Mouse (Mus musculus): ENCODE data around the gene Zfp341. TPM values are rescaled to one million over a fixed set of nuclear protein-coding genes. Genes with fewer than 3 reads are reported as not detected.
A peak's percentile ranks its signal among the peaks of the same experiment; 100 is the strongest.

Zfp341 gene
- polyA plus RNA-seq, 1 experiment from 2014 or later: 0.74 TPM

DNA sequence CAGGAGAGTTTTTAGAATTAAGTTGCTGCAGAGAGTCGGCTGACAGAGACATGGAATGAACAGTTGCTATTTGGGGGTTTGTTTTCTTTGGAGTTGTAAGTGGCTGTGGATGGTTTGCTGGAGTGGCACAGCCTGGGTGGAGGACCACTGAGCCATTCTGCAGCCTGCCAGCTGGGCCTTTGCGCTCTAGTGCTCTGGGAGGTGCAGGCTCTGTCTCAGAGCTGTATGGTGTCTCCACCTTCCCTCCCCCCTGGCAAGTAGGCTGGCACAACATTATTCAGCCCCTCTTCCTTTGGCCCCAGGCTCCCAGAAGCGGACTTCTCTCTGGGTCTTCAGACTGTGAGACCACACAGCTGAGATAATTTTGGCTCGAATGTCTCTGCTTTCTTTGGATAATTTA lies 60.9 kb downstream of the Zfp341 start:
- Histone ChIP-seq H3K27ac (ENCODE audit: low read length) (peak overlapping the region; percentile 69), H3K9ac (ENCODE audit: low read length) (no peak overlapping the region)

GRCm38 (mm10) chr2:154676653-154677609 lies 63.8 kb downstream of the Zfp341 start:
- Histone ChIP-seq H3K36me3 (ENCODE audit: control insufficient read depth, insufficient read depth) (peaks cover 8% of the 10 kb centered on the region; the same call in 1 of the 2 replicates), H3K27ac (ENCODE audit: low read length) (peak overlapping the region; percentile 86), H3K27me3 (ENCODE audit: control insufficient read depth, insufficient read depth, low read length) (no peaks in the 10 kb centered on the region), H3K4me2 (ENCODE audit: low read depth, low read length) (peak overlapping the region; percentile 63), H3K9me3 (replicated peaks; ENCODE audit: control insufficient read depth, low read length) (no peaks in the 10 kb centered on the region), H3K9ac (ENCODE audit: low read length) (peak overlapping the region; percentile 48), H3K4me1 (ENCODE audit: control insufficient read depth, insufficient read depth, low read length) (peaks cover 42% of the 10 kb centered on the region), H3K4me3 (ENCODE audit: low read length) (peak overlapping the region; percentile 12)
- WGBS: 51% methylated on average over 19 of the region's 19 CpGs
- peak; percentile 52 for ATAC-seq (replicated peaks; ENCODE audit: extremely low read depth, insufficient read depth, low FRiP score)

More for the DNA sequence above, 60.9 kb downstream of the Zfp341 start:
- Histone ChIP-seq H3K27me3 (ENCODE audit: control insufficient read depth, insufficient read depth, low read length) (no peaks in the 10 kb centered on the region), H3K4me2 (ENCODE audit: low read depth, low read length) (no peak overlapping the region), H3K4me1 (ENCODE audit: control insufficient read depth, insufficient read depth, low read length) (peaks cover 37% of the 10 kb centered on the region), H3K9me3 (replicated peaks; ENCODE audit: control insufficient read depth, low read length) (no peaks in the 10 kb centered on the region), H3K4me3 (ENCODE audit: low read length) (no peak overlapping the region), H3K36me3 (ENCODE audit: control insufficient read depth, insufficient read depth) (peaks cover 6% of the 10 kb centered on the region; the same call in 1 of the 2 replicates)
- 63% methylated on average over 4 of the region's 4 CpGs for WGBS
- ATAC-seq (replicated peaks; ENCODE audit: extremely low read depth, insufficient read depth, low FRiP score): no peak

GRCm38 (mm10) chr2:154677651-154678139 lies 64.6 kb downstream of the Zfp341 start:
- Histone ChIP-seq H3K27ac (ENCODE audit: low read length) (peak overlapping the region; percentile 86), H3K4me2 (ENCODE audit: low read depth, low read length) (peak overlapping the region; percentile 63), H3K36me3 (ENCODE audit: control insufficient read depth, insufficient read depth) (peaks cover 5% of the 10 kb centered on the region; the same call in 1 of the 2 replicates), H3K4me3 (ENCODE audit: low read length) (peak overlapping the region; percentile 12), H3K27me3 (ENCODE audit: control insufficient read depth, insufficient read depth, low read length) (no peaks in the 10 kb centered on the region), H3K9ac (ENCODE audit: low read length) (peak overlapping the region; percentile 53), H3K9me3 (replicated peaks; ENCODE audit: control insufficient read depth, low read length) (no peaks in the 10 kb centered on the region), H3K4me1 (ENCODE audit: control insufficient read depth, insufficient read depth, low read length) (peaks cover 42% of the 10 kb centered on the region)
- WGBS: 5% methylated on average over 10 of the region's 10 CpGs
- ATAC-seq (replicated peaks; ENCODE audit: extremely low read depth, insufficient read depth, low FRiP score): peak; percentile 79

DNA sequence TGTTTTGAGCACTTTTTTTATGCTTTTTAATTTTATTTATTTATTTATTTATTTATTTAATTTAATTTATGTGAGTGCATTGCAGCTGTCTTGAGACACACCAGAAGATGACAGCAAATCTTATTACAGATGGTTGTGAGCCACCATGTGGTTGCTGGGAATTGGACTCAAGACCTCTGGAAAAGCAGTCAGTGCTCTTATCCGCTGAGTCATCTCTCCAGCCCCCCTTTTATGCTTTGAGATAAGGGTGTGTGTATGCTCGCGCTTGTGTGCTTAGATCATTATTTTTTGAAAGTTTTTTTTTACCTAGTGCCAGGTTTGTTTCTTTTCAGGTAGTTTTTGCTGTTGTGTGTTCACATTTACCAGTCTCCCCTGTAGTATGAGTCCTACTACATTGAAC lies 65.9 kb downstream of the Zfp341 start:
- no peak overlapping the region for H3K9ac ChIP-seq (ENCODE audit: low read length)
- H3K4me2 ChIP-seq (ENCODE audit: low read depth, low read length): no peak overlapping the region
- 0 out of 2 replicates have a peak, but pooled peaks cover 2% of the 10 kb centered on the region for H3K36me3 ChIP-seq (ENCODE audit: control insufficient read depth, insufficient read depth)
- no peak for ATAC-seq (replicated peaks; ENCODE audit: extremely low read depth, insufficient read depth, low FRiP score)
- no peak overlapping the region for H3K27ac ChIP-seq (ENCODE audit: low read length)
- H3K4me3 ChIP-seq (ENCODE audit: low read length): no peak overlapping the region
- peaks cover 35% of the 10 kb centered on the region for H3K4me1 ChIP-seq (ENCODE audit: control insufficient read depth, insufficient read depth, low read length)
- no peaks in the 10 kb centered on the region for H3K27me3 ChIP-seq (ENCODE audit: control insufficient read depth, insufficient read depth, low read length)
- WGBS: 64% methylated on average over 3 of the region's 3 CpGs
- no peaks in the 10 kb centered on the region for H3K9me3 ChIP-seq (replicated peaks; ENCODE audit: control insufficient read depth, low read length)

GRCm38 (mm10) chr2:154680337-154680736 lies 67.2 kb downstream of the Zfp341 start:
- Histone ChIP-seq H3K27ac (ENCODE audit: low read length) (no peak overlapping the region), H3K9ac (ENCODE audit: low read length) (no peak overlapping the region), H3K4me1 (ENCODE audit: control insufficient read depth, insufficient read depth, low read length) (peaks cover 28% of the 10 kb centered on the region), H3K36me3 (ENCODE audit: control insufficient read depth, insufficient read depth) (0 out of 2 replicates have a peak, but pooled peaks cover 2% of the 10 kb centered on the region), H3K4me3 (ENCODE audit: low read length) (no peak overlapping the region), H3K4me2 (ENCODE audit: low read depth, low read length) (no peak overlapping the region), H3K9me3 (replicated peaks; ENCODE audit: control insufficient read depth, low read length) (no peaks in the 10 kb centered on the region), H3K27me3 (ENCODE audit: control insufficient read depth, insufficient read depth, low read length) (no peaks in the 10 kb centered on the region)
- 67% methylated on average over 2 of the region's 2 CpGs for WGBS
- no peak for ATAC-seq (replicated peaks; ENCODE audit: extremely low read depth, insufficient read depth, low FRiP score)

DNA sequence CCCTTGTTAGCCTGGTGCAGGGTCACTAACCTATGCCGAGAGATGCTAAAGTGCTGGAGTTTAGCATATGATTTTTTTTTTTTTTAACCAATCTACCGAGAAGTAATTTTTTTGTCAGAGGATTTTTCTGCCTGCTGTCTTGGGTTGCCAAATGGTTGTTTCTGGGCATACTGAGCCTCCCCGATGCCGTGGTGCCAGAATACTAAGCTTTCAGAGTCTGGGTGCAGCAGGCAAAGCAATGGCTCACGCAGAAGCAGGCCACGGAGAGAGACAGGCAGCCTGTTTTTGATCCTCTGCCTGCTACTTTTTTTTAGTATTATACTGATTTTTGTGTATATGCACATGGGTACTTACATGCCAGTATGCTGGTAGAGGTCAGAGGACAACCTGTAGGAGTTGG lies 67.8 kb downstream of the Zfp341 start:
- Histone ChIP-seq H3K36me3 (ENCODE audit: control insufficient read depth, insufficient read depth) (0 out of 2 replicates have a peak, but pooled peaks cover 2% of the 10 kb centered on the region), H3K9ac (ENCODE audit: low read length) (no peak overlapping the region), H3K4me1 (ENCODE audit: control insufficient read depth, insufficient read depth, low read length) (peaks cover 24% of the 10 kb centered on the region), H3K4me2 (ENCODE audit: low read depth, low read length) (no peak overlapping the region), H3K4me3 (ENCODE audit: low read length) (no peak overlapping the region), H3K27ac (ENCODE audit: low read length) (no peak overlapping the region), H3K9me3 (replicated peaks; ENCODE audit: control insufficient read depth, low read length) (no peaks in the 10 kb centered on the region), H3K27me3 (ENCODE audit: control insufficient read depth, insufficient read depth, low read length) (no peaks in the 10 kb centered on the region)
- no peak for ATAC-seq (replicated peaks; ENCODE audit: extremely low read depth, insufficient read depth, low FRiP score)
- WGBS: 93% methylated on average over 6 of the region's 6 CpGs

- Histone ChIP-seq H3K27me3 (ENCODE audit: control insufficient read depth, insufficient read depth, low read length) (no peaks in the 10 kb centered on the region), H3K4me3 (ENCODE audit: low read length) (no peak overlapping the region), H3K36me3 (ENCODE audit: control insufficient read depth, insufficient read depth) (0 out of 2 replicates have a peak, but pooled peaks cover 2% of the 10 kb centered on the region), H3K9me3 (replicated peaks; ENCODE audit: control insufficient read depth, low read length) (no peaks in the 10 kb centered on the region), H3K27ac (ENCODE audit: low read length) (no peak overlapping the region), H3K9ac (ENCODE audit: low read length) (no peak overlapping the region), H3K4me1 (ENCODE audit: control insufficient read depth, insufficient read depth, low read length) (peaks cover 17% of the 10 kb centered on the region), H3K4me2 (ENCODE audit: low read depth, low read length) (no peak overlapping the region)
- 59% methylated on average over 1 of the region's 1 CpGs for WGBS
- no peak for ATAC-seq (replicated peaks; ENCODE audit: extremely low read depth, insufficient read depth, low FRiP score)
These were observed 69.6 kb downstream of the Zfp341 start for GRCm38 (mm10) chr2:154682712-154683111.

DNA sequence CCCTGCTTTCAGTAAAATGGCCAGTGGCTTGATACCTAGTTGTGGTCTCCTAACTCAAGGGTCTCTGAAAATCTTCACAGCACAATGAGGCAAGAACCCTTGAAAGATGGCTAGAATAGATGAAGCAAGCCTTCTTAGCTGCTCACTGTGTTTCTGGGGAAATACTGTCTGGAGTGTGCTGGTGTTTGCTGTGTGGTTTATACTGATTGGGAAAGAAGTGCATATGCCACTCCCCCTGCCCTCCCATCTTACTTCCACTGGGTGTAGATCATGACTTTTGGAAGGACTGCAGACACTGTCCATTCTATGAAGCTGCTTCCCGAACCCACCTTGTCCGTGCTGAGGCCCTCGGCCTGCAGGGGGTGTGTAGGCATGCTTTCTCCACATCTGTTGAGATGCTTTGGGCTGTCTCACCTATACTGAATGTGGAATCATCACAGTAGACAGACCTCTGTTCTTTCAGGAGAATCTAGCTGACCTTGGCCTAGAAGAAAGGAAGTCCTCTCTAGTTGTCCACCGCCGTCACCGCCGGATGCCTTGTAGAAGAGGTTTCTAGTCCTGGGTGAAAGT lies 71.9 kb downstream of the Zfp341 start:
- peaks cover 5% of the 10 kb centered on the region; the same call in 1 of the 2 replicates for H3K36me3 ChIP-seq (ENCODE audit: control insufficient read depth, insufficient read depth)
- H3K9me3 ChIP-seq (replicated peaks; ENCODE audit: control insufficient read depth, low read length): no peaks in the 10 kb centered on the region
- no peaks in the 10 kb centered on the region for H3K27me3 ChIP-seq (ENCODE audit: control insufficient read depth, insufficient read depth, low read length)
- WGBS: 87% methylated on average over 7 of the region's 7 CpGs
- no peak for ATAC-seq (replicated peaks; ENCODE audit: extremely low read depth, insufficient read depth, low FRiP score)
- H3K27ac ChIP-seq (ENCODE audit: low read length): no peak overlapping the region
- H3K4me1 ChIP-seq (ENCODE audit: control insufficient read depth, insufficient read depth, low read length): peaks cover 8% of the 10 kb centered on the region; the same call in 1 of the 2 replicates
- no peak overlapping the region for H3K4me2 ChIP-seq (ENCODE audit: low read depth, low read length)
- no peak overlapping the region for H3K9ac ChIP-seq (ENCODE audit: low read length)
- H3K4me3 ChIP-seq (ENCODE audit: low read length): no peak overlapping the region
